Mouse (Mus musculus): ENCODE measurements at regions not wholly inside any gene's neighbourhood (a gene's known extent, or its start where the extent isn't known, plus 50 kb on each side); places are given as distances from the start of the nearest gene placed in this dataset.

GRCm38 (mm10) chr3:52632635-52633034 lies 364.5 kb downstream of the Foxo1 start:
- no peak overlapping the region for H3K9ac ChIP-seq (replicated peaks)
- DNase-seq (no peak), ATAC-seq (no peak)
- no peak overlapping the region for H3K27ac ChIP-seq (ENCODE audit: low read depth)
- H3K4me1 ChIP-seq (ENCODE audit: insufficient read depth): peaks cover 6% of the 10 kb centered on the region
- H3K4me3 ChIP-seq (ENCODE audit: low read depth, low read length): no peak overlapping the region
- H3K9me3 ChIP-seq (ENCODE audit: low read length): no peaks in the 10 kb centered on the region
- H3K27me3 ChIP-seq (ENCODE audit: insufficient read depth, low read length): no peaks in the 10 kb centered on the region
- 60% methylated on average over 2 of the region's 2 CpGs for WGBS (ENCODE audit: insufficient replicate concordance)
- TF ChIP-seq EP300 (IDR thresholded peaks at IDR 0.05; ENCODE audit: low read depth) (no peak), CTCF (IDR thresholded peaks at IDR 0.05; ENCODE audit: low read depth) (no peak)
- H3K36me3 ChIP-seq (replicated peaks; ENCODE audit: insufficient read depth, low read length): no peaks in the 10 kb centered on the region
- no peak overlapping the region for H3K4me2 ChIP-seq (ENCODE audit: low read depth, low read length)

GRCm38 (mm10) chr3:52630209-52630608 lies 362.1 kb downstream of the Foxo1 start:
- H3K9me3 ChIP-seq (ENCODE audit: low read length): no peaks in the 10 kb centered on the region
- H3K27ac ChIP-seq (ENCODE audit: low read depth): no peak overlapping the region
- no peak overlapping the region for H3K4me2 ChIP-seq (ENCODE audit: low read depth, low read length)
- no peak overlapping the region for H3K9ac ChIP-seq (replicated peaks)
- no peak for TF ChIP-seq EP300 (IDR thresholded peaks at IDR 0.05; ENCODE audit: low read depth)
- TF ChIP-seq CTCF (IDR thresholded peaks at IDR 0.05; ENCODE audit: low read depth): no peak
- H3K4me3 ChIP-seq (ENCODE audit: low read depth, low read length): no peak overlapping the region
- DNase-seq (no peak), ATAC-seq (no peak)
- H3K27me3 ChIP-seq (ENCODE audit: insufficient read depth, low read length): no peaks in the 10 kb centered on the region
- 61% methylated on average over 5 of the region's 5 CpGs for WGBS (ENCODE audit: insufficient replicate concordance)
- H3K4me1 ChIP-seq (ENCODE audit: insufficient read depth): peaks cover 6% of the 10 kb centered on the region
- H3K36me3 ChIP-seq (replicated peaks; ENCODE audit: insufficient read depth, low read length): no peaks in the 10 kb centered on the region

GRCm38 (mm10) chr3:52625125-52625524 lies 357.0 kb downstream of the Foxo1 start:
- no peak overlapping the region for H3K4me2 ChIP-seq (ENCODE audit: low read depth, low read length)
- ATAC-seq (no peak), DNase-seq (no peak)
- H3K36me3 ChIP-seq (replicated peaks; ENCODE audit: insufficient read depth, low read length): no peaks in the 10 kb centered on the region
- no peak overlapping the region for H3K9ac ChIP-seq (replicated peaks)
- 65% methylated on average over 1 of the region's 1 CpGs for WGBS (ENCODE audit: insufficient replicate concordance)
- no peak overlapping the region for H3K4me3 ChIP-seq (ENCODE audit: low read depth, low read length)
- no peak overlapping the region for H3K27ac ChIP-seq (ENCODE audit: low read depth)
- H3K27me3 ChIP-seq (ENCODE audit: insufficient read depth, low read length): no peaks in the 10 kb centered on the region
- H3K9me3 ChIP-seq (ENCODE audit: low read length): no peaks in the 10 kb centered on the region
- TF ChIP-seq EP300 (IDR thresholded peaks at IDR 0.05; ENCODE audit: low read depth): no peak
- TF ChIP-seq CTCF (IDR thresholded peaks at IDR 0.05; ENCODE audit: low read depth): no peak
- 0 out of 2 replicates have a peak, but pooled peaks cover 4% of the 10 kb centered on the region for H3K4me1 ChIP-seq (ENCODE audit: insufficient read depth)

GRCm38 (mm10) chr3:52622530-52622929 lies 354.4 kb downstream of the Foxo1 start:
- Histone ChIP-seq H3K36me3 (replicated peaks; ENCODE audit: insufficient read depth, low read length) (no peaks in the 10 kb centered on the region), H3K27me3 (ENCODE audit: insufficient read depth, low read length) (no peaks in the 10 kb centered on the region), H3K9ac (replicated peaks) (no peak overlapping the region), H3K9me3 (ENCODE audit: low read length) (no peaks in the 10 kb centered on the region), H3K27ac (ENCODE audit: low read depth) (no peak overlapping the region), H3K4me3 (ENCODE audit: low read depth, low read length) (no peak overlapping the region), H3K4me1 (ENCODE audit: insufficient read depth) (peaks cover 10% of the 10 kb centered on the region), H3K4me2 (ENCODE audit: low read depth, low read length) (no peak overlapping the region)
- TF ChIP-seq EP300 (IDR thresholded peaks at IDR 0.05; ENCODE audit: low read depth): no peak
- ATAC-seq (peak; percentile 44), DNase-seq (peak; percentile 25)
- WGBS (ENCODE audit: insufficient replicate concordance): 73% methylated on average over 8 of the region's 8 CpGs

- WGBS (ENCODE audit: insufficient replicate concordance): 73% methylated on average over 8 of the region's 8 CpGs
- H3K4me3 ChIP-seq (ENCODE audit: low read depth, low read length): no peak overlapping the region
- DNase-seq: no peak
- H3K36me3 ChIP-seq (replicated peaks; ENCODE audit: insufficient read depth, low read length): no peaks in the 10 kb centered on the region
- no peak overlapping the region for H3K9ac ChIP-seq (replicated peaks)
- H3K4me1 ChIP-seq (ENCODE audit: insufficient read depth): peaks cover 10% of the 10 kb centered on the region
- H3K27ac ChIP-seq (ENCODE audit: low read depth): no peak overlapping the region
- TF ChIP-seq EP300 (IDR thresholded peaks at IDR 0.05; ENCODE audit: low read depth): no peak
- no peak for TF ChIP-seq CTCF (IDR thresholded peaks at IDR 0.05; ENCODE audit: low read depth)
- H3K4me2 ChIP-seq (ENCODE audit: low read depth, low read length): no peak overlapping the region
- no peaks in the 10 kb centered on the region for H3K9me3 ChIP-seq (ENCODE audit: low read length)
- ATAC-seq: no peak
- no peaks in the 10 kb centered on the region for H3K27me3 ChIP-seq (ENCODE audit: insufficient read depth, low read length)
Observed at GRCm38 (mm10) chr3:52621936-52622335, 353.8 kb downstream of the Foxo1 start.

- peak; percentile 79 for ATAC-seq
- no peak for DNase-seq
Observed at GRCm38 (mm10) chr3:52618925-52619224, 350.7 kb downstream of the Foxo1 start.

More at GRCm38 (mm10) chr3:52618925-52619224, 350.7 kb downstream of the Foxo1 start:
- H3K9me3 ChIP-seq (ENCODE audit: low read length): no peaks in the 10 kb centered on the region
- no peak for TF ChIP-seq CTCF (IDR thresholded peaks at IDR 0.05; ENCODE audit: low read depth)
- TF ChIP-seq EP300 (IDR thresholded peaks at IDR 0.05; ENCODE audit: low read depth): 0 out of 2 replicates have a peak, but pooled peaks have one; percentile 38
- H3K36me3 ChIP-seq (replicated peaks; ENCODE audit: insufficient read depth, low read length): no peaks in the 10 kb centered on the region
- H3K4me2 ChIP-seq (ENCODE audit: low read depth, low read length): no peak overlapping the region
- WGBS (ENCODE audit: insufficient replicate concordance): 74% methylated on average over 2 of the region's 2 CpGs
- no peak overlapping the region for H3K4me3 ChIP-seq (ENCODE audit: low read depth, low read length)
- H3K27ac ChIP-seq (ENCODE audit: low read depth): peak overlapping the region; percentile 93
- peaks cover 6% of the 10 kb centered on the region for H3K4me1 ChIP-seq (ENCODE audit: insufficient read depth)
- no peaks in the 10 kb centered on the region for H3K27me3 ChIP-seq (ENCODE audit: insufficient read depth, low read length)
- H3K9ac ChIP-seq (replicated peaks): no peak overlapping the region

Data from liver, postnatal 0 days (tissue).